ENCODE assay signal across 8 mouse cellular contexts in the genomic region with DNA sequence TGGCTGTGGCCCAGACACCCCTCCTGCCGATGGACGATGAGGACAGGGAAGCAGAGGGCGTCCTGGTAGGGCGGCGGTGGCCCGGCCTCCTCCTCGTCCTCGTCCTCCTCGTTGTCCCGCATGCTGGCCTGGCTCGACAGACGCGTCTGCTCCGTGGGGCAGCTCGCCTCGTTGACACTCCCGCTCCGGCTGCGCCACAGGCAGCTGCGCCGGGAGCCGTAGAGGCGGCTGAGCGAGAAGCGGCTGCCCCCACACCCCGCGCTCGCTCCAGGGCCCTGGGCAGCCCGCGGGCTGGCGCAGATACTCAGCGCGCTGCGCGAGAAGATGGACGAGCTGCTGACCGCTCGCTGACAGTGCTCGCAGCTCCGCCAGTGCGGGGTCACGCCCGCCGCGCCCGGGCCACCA. TPM values are rescaled to one million over a fixed set of nuclear protein-coding genes. Genes with fewer than 3 reads are reported as not detected.
DNase-seq lines count a peak whose midpoint lies in the region; ATAC-seq and TF ChIP-seq lines count a peak whose summit lies in the region.

No protein-coding gene starts in this region.

- H3K9ac ChIP-seq in lung, postnatal 0 days (replicated peaks; ENCODE audit: low read depth): no peak overlapping the region
- H3K9ac ChIP-seq in hindbrain, embryonic 13.5 days: peak overlapping the region; percentile 59
- 0 out of 2 replicates have a peak overlapping the region, but pooled peaks have one; percentile 25 for H3K9ac ChIP-seq in neural tube, embryonic 14.5 days (replicated peaks; ENCODE audit: low read depth, low read length)

- WGBS in lung, postnatal 0 days: 1% methylated on average over 34 of the region's 46 CpGs
- WGBS in hindbrain, embryonic 13.5 days: 5% methylated on average over 45 of the region's 46 CpGs
- WGBS in neural tube, embryonic 14.5 days: 3% methylated on average over 45 of the region's 46 CpGs

- ATAC-seq in cerebellum, adult (ENCODE audit: insufficient number of reproducible peaks, low FRiP score, low TSS enrichment): no peak
- no peak for ATAC-seq in lung, postnatal 0 days
- no peak for ATAC-seq in hindbrain, embryonic 13.5 days (ENCODE audit: low FRiP score)
- no peak for ATAC-seq in neural tube, embryonic 14.5 days (ENCODE audit: low read depth)

- no peak for TF ChIP-seq CTCF in lung, postnatal 0 days (IDR thresholded peaks at IDR 0.05)

- H3K9me3 ChIP-seq in lung, postnatal 0 days (ENCODE audit: low read length): no peaks in the 10 kb centered on the region
- no peaks in the 10 kb centered on the region for H3K9me3 ChIP-seq in hindbrain, embryonic 13.5 days
- no peaks in the 10 kb centered on the region for H3K9me3 ChIP-seq in neural tube, embryonic 14.5 days (ENCODE audit: control insufficient read depth, low read length)

- H3K4me3 ChIP-seq in lung, postnatal 0 days (ENCODE audit: low read depth, low read length): peak overlapping the region; percentile 19; the same call in 1 of the 2 replicates
- H3K4me3 ChIP-seq in hindbrain, embryonic 13.5 days: peak overlapping the region; percentile 22
- H3K4me3 ChIP-seq in neural tube, embryonic 14.5 days (ENCODE audit: low read depth, low read length): peak overlapping the region; percentile 5; the same call in 1 of the 2 replicates

- DNase-seq in cerebellum, adult 11 months: peak; percentile 61
- no peak for DNase-seq in lung, postnatal 0 days (ENCODE audit: low spot score)
- no peak for DNase-seq in lung, postnatal 4 days
- no peak for DNase-seq in adrenal gland, adult 18-20 months (ENCODE audit: low spot score in 2 of 2)
- no peak for DNase-seq in layer of hippocampus, adult 9-10 months (ENCODE audit: low spot score)

- H3K27ac ChIP-seq in lung, postnatal 0 days (ENCODE audit: low read length): no peak overlapping the region
- no peak overlapping the region for H3K27ac ChIP-seq in hindbrain, embryonic 13.5 days
- H3K27ac ChIP-seq in neural tube, embryonic 14.5 days (ENCODE audit: low read depth, low read length): no peak overlapping the region

- H3K36me3 ChIP-seq in lung, postnatal 0 days (ENCODE audit: insufficient read depth, low read length): no peaks in the 10 kb centered on the region
- H3K36me3 ChIP-seq in hindbrain, embryonic 13.5 days: peaks cover 28% of the 10 kb centered on the region
- H3K36me3 ChIP-seq in neural tube, embryonic 14.5 days (ENCODE audit: control insufficient read depth, insufficient read depth, low read length): peaks cover 19% of the 10 kb centered on the region

- TF ChIP-seq EP300 in lung, postnatal 0 days (IDR thresholded peaks at IDR 0.05): no peak

- H3K27me3 ChIP-seq in lung, postnatal 0 days (replicated peaks; ENCODE audit: insufficient read depth, low read length): peaks cover 50% of the 10 kb centered on the region
- peaks cover 66% of the 10 kb centered on the region for H3K27me3 ChIP-seq in hindbrain, embryonic 13.5 days
- H3K27me3 ChIP-seq in neural tube, embryonic 14.5 days (ENCODE audit: control insufficient read depth, insufficient read depth, low read length): peaks cover 19% of the 10 kb centered on the region

- peak overlapping the region; percentile 42 for H3K4me2 ChIP-seq in lung, postnatal 0 days (replicated peaks; ENCODE audit: low read depth, low read length)
- peak overlapping the region; percentile 39 for H3K4me2 ChIP-seq in hindbrain, embryonic 13.5 days
- peak overlapping the region; percentile 27 for H3K4me2 ChIP-seq in neural tube, embryonic 14.5 days (ENCODE audit: low read depth, low read length)

- H3K4me1 ChIP-seq in lung, postnatal 0 days (ENCODE audit: insufficient read depth, low read depth, low read length): 0 out of 2 replicates have a peak, but pooled peaks cover 8% of the 10 kb centered on the region
- peaks cover 54% of the 10 kb centered on the region for H3K4me1 ChIP-seq in hindbrain, embryonic 13.5 days (replicated peaks)
- H3K4me1 ChIP-seq in neural tube, embryonic 14.5 days (ENCODE audit: control insufficient read depth, insufficient read depth, low read length): peaks cover 21% of the 10 kb centered on the region

RNA-seq across cellular contexts. Expression of a gene that starts 4.6 kb away (rescaled TPM):
- 0.07 and 0.12 TPM in 2 replicates for polyA plus RNA-seq in lung, postnatal 0 days (2015; fragmentation: Nextera tagmentation; extraction: Ambion mirVana)
- 26.6 and 27.3 TPM in 2 replicates for polyA plus RNA-seq in hindbrain, embryonic 13.5 days (2015; fragmentation: Nextera tagmentation; extraction: Ambion mirVana)
- polyA plus RNA-seq in neural tube, embryonic 14.5 days (2014; fragmentation: Nextera tagmentation; extraction: Ambion mirVana): 14.3 and 15.0 TPM in 2 replicates
- total RNA-seq in adrenal gland, adult 18-20 months (2021): under 1 TPM in 1 of 2 experiments, not detected in 1; 0.06 TPM

RNA-seq across cellular contexts. Expression of a gene that starts 10.6 kb away (rescaled TPM):
- polyA plus RNA-seq in lung, postnatal 0 days (2015; fragmentation: Nextera tagmentation; extraction: Ambion mirVana): 2.4 and 5.0 TPM in 2 replicates
- polyA plus RNA-seq in hindbrain, embryonic 13.5 days (2015; fragmentation: Nextera tagmentation; extraction: Ambion mirVana): 5.6 and 6.5 TPM in 2 replicates
- polyA plus RNA-seq in neural tube, embryonic 14.5 days (2014; fragmentation: Nextera tagmentation; extraction: Ambion mirVana): 4.2 and 4.9 TPM in 2 replicates
- 1 to 10 TPM; 2.7 to 3.5 TPM for total RNA-seq in adrenal gland, adult 18-20 months (2021)

RNA-seq across cellular contexts. Expression of a gene that starts 18.8 kb away (rescaled TPM):
- 84.8 and 85.1 TPM in 2 replicates for polyA plus RNA-seq in lung, postnatal 0 days (2015; fragmentation: Nextera tagmentation; extraction: Ambion mirVana)
- polyA plus RNA-seq in hindbrain, embryonic 13.5 days (2015; fragmentation: Nextera tagmentation; extraction: Ambion mirVana): 86.5 and 91.1 TPM in 2 replicates
- 72.2 and 79.3 TPM in 2 replicates for polyA plus RNA-seq in neural tube, embryonic 14.5 days (2014; fragmentation: Nextera tagmentation; extraction: Ambion mirVana)
- 10 to 100 TPM; 28.1 to 44.2 TPM for total RNA-seq in adrenal gland, adult 18-20 months (2021)

RNA-seq across cellular contexts. Expression of a gene that starts 21.6 kb away (rescaled TPM):
- polyA plus RNA-seq in lung, postnatal 0 days (2015; fragmentation: Nextera tagmentation; extraction: Ambion mirVana): 2.7 and 2.8 TPM in 2 replicates
- 3.0 TPM in 2 replicates for polyA plus RNA-seq in hindbrain, embryonic 13.5 days (2015; fragmentation: Nextera tagmentation; extraction: Ambion mirVana)
- polyA plus RNA-seq in neural tube, embryonic 14.5 days (2014; fragmentation: Nextera tagmentation; extraction: Ambion mirVana): 3.2 and 4.2 TPM in 2 replicates
- not detected for total RNA-seq in adrenal gland, adult 18-20 months (2021)

RNA-seq across cellular contexts. Expression of a gene that starts 28.2 kb away (rescaled TPM):
- polyA plus RNA-seq in lung, postnatal 0 days (2015; fragmentation: Nextera tagmentation; extraction: Ambion mirVana): 607 and 696 TPM in 2 replicates
- polyA plus RNA-seq in hindbrain, embryonic 13.5 days (2015; fragmentation: Nextera tagmentation; extraction: Ambion mirVana): 1,593 and 1,619 TPM in 2 replicates
- 1,278 and 1,406 TPM in 2 replicates for polyA plus RNA-seq in neural tube, embryonic 14.5 days (2014; fragmentation: Nextera tagmentation; extraction: Ambion mirVana)
- total RNA-seq in adrenal gland, adult 18-20 months (2021): 1,000 to 10,000 TPM; 2,801 to 2,860 TPM

Comparison
In these comparisons a context has a peak if more than half of its experiments do, and no peak if none do; other contexts are left out.
1. RNA of a gene that starts 4.6 kb away (polyA plus RNA-seq): 26.6 to 27.3 TPM in hindbrain, embryonic 13.5 days and 14.3 to 15.0 TPM in neural tube, embryonic 14.5 days; 0.07 to 0.12 TPM in lung, postnatal 0 days; every median in the first group is over 10 times any median in the second.
2. Peak in every context shown above with its lines, with median percentiles within 50 percentile points of each other: H3K4me2 ChIP-seq and H3K4me3 ChIP-seq.